Mouse (Mus musculus): Measurements from ENCODE around the gene Sh2d1b2. TPM values are rescaled to one million over a fixed set of nuclear protein-coding genes. Genes with fewer than 3 reads are reported as not detected.
"Not testable (repeated sequence)": the region's sequence is repeated elsewhere in the genome, so short reads cannot be mapped to it uniquely, and the experiment has no call there.

Sh2d1b2 gene
- 0.08 TPM in 1 of 2 replicates, not detected in the other for polyA plus RNA-seq (2015; fragmentation: Nextera tagmentation; extraction: Ambion mirVana)

DNA sequence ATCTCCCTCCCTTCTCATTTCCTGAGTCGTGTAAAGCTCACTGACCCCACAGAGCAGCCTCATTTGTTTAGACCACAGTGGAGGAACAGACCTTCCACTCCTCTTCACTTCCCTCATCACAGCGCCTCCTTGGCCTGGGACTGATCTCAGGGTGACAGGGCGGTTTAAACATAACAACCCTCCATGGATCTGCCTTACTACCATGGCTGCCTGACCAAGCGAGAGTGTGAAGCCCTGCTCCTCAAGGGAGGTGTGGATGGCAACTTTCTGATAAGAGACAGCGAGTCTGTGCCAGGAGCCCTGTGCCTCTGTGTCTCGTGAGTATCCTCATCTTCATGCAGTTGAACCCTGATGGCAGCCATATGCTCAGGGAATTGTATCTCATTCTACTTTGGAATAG is at the start of gene Sh2d1b2:
Gene Sh2d1b2, plus strand, starts transcription at position 62 of the 400 bp plus-strand sequence.
- H3K9me3 ChIP-seq (ENCODE audit: control insufficient read depth, low read length); H3K9ac ChIP-seq (replicated peaks; ENCODE audit: low read depth, low read length); H3K4me3 ChIP-seq (replicated peaks; ENCODE audit: low read length); H3K27ac ChIP-seq (ENCODE audit: low read length); H3K4me2 ChIP-seq (ENCODE audit: low read length); ATAC-seq; H3K4me1 ChIP-seq (replicated peaks; ENCODE audit: control insufficient read depth, insufficient read depth, low read length); H3K27me3 ChIP-seq (replicated peaks; ENCODE audit: control insufficient read depth, insufficient read depth, low read length); H3K36me3 ChIP-seq (ENCODE audit: control insufficient read depth, insufficient read depth): not testable (repeated sequence)
- WGBS: 82% methylated on average over 5 of the region's 6 CpGs

DNA sequence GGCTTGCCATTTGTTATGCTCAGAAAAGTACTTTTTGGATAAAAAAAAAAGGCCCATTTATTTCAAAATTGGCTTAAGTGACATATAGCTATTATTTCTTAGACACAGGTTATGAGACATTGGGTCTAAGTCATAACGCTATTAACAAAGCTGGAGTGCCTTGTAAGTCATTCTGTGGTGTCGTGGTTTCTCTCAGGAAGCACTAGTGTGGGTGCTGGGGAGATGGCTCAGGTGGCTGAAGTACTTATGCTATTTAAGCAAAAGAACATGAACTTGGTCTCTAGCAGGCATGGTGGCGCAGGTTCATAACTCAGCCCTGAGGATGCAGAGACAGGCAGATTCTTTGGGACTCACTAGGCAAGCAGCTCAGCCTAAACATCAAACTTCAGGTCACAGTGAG is 47.4 kb upstream of the Sh2d1b2 start:
- WGBS: 93% methylated on average over 3 of the region's 3 CpGs
- Histone ChIP-seq H3K4me3 (replicated peaks; ENCODE audit: low read length) (no peak overlapping the region), H3K4me2 (ENCODE audit: low read length) (no peak overlapping the region), H3K9me3 (ENCODE audit: control insufficient read depth, low read length) (no peaks in the 10 kb centered on the region), H3K27ac (ENCODE audit: low read length) (no peak overlapping the region), H3K9ac (replicated peaks; ENCODE audit: low read depth, low read length) (no peak overlapping the region), H3K36me3 (ENCODE audit: control insufficient read depth, insufficient read depth) (no peaks in the 10 kb centered on the region), H3K4me1 (replicated peaks; ENCODE audit: control insufficient read depth, insufficient read depth, low read length) (no peaks in the 10 kb centered on the region), H3K27me3 (replicated peaks; ENCODE audit: control insufficient read depth, insufficient read depth, low read length) (no peaks in the 10 kb centered on the region)
- no peak for ATAC-seq

DNA sequence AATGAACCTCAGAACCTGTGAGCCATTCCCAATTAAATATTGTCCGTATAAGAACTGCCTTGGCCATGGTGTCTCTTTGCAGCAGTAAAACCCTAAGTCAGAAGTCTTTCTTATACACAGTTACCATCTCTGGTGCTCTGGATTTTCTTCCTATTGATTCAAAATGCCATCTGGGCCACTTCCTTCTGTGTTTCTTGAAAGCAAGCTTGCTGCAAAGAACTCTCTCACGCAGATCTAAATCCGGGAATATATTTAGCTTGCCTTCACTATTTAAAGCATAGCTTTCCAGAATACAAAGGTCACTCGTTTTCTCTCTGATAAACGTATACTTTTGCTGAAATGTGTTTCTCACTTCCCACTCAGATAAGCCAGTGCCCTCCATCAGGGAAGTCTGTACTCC is 46.0 kb upstream of the Sh2d1b2 start:
- ATAC-seq: no peak

DNA sequence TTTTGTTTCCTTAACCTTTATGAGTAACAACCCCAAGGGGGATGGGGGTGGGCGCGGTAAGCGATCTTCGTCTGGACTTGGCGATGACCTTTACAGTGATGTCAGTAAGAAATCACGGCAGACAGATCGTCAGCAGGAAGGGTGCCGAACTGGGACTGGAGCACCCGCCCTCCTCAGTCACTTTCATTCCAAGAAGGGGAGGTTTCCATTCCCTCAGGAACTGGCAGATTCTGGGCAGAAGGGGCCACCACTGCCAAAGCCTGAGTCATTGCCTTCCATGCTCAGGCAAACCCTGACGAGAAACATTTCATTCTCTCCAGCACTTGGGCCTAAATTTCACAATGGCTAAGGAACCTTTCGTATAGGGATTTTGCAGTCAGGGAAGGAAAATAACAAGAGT is 43.9 kb upstream of the Sh2d1b2 start:
- no peaks in the 10 kb centered on the region for H3K27me3 ChIP-seq (replicated peaks; ENCODE audit: control insufficient read depth, insufficient read depth, low read length)
- ATAC-seq: no peak
- H3K4me3 ChIP-seq (replicated peaks; ENCODE audit: low read length): no peak overlapping the region
- H3K9ac ChIP-seq (replicated peaks; ENCODE audit: low read depth, low read length): no peak overlapping the region
- H3K9me3 ChIP-seq (ENCODE audit: control insufficient read depth, low read length): no peaks in the 10 kb centered on the region
- H3K36me3 ChIP-seq (ENCODE audit: control insufficient read depth, insufficient read depth): peaks cover 6% of the 10 kb centered on the region; the same call in 1 of the 2 replicates
- 76% methylated on average over 11 of the region's 11 CpGs for WGBS
- no peak overlapping the region for H3K27ac ChIP-seq (ENCODE audit: low read length)
- no peak overlapping the region for H3K4me2 ChIP-seq (ENCODE audit: low read length)
- H3K4me1 ChIP-seq (replicated peaks; ENCODE audit: control insufficient read depth, insufficient read depth, low read length): no peaks in the 10 kb centered on the region

More for the DNA sequence above, 46.0 kb upstream of the Sh2d1b2 start:
- no peaks in the 10 kb centered on the region for H3K36me3 ChIP-seq (ENCODE audit: control insufficient read depth, insufficient read depth)
- H3K9me3 ChIP-seq (ENCODE audit: control insufficient read depth, low read length): no peaks in the 10 kb centered on the region
- 84% methylated on average over 5 of the region's 5 CpGs for WGBS
- H3K9ac ChIP-seq (replicated peaks; ENCODE audit: low read depth, low read length): no peak overlapping the region
- H3K27ac ChIP-seq (ENCODE audit: low read length): no peak overlapping the region
- no peak overlapping the region for H3K4me3 ChIP-seq (replicated peaks; ENCODE audit: low read length)
- no peaks in the 10 kb centered on the region for H3K27me3 ChIP-seq (replicated peaks; ENCODE audit: control insufficient read depth, insufficient read depth, low read length)
- no peak overlapping the region for H3K4me2 ChIP-seq (ENCODE audit: low read length)
- H3K4me1 ChIP-seq (replicated peaks; ENCODE audit: control insufficient read depth, insufficient read depth, low read length): no peaks in the 10 kb centered on the region

GRCm38 (mm10) chr1:170190225-170190624 is 42.3 kb upstream of the Sh2d1b2 start:
- no peak overlapping the region for H3K9ac ChIP-seq (replicated peaks; ENCODE audit: low read depth, low read length)
- no peak for ATAC-seq
- no peaks in the 10 kb centered on the region for H3K4me1 ChIP-seq (replicated peaks; ENCODE audit: control insufficient read depth, insufficient read depth, low read length)
- H3K9me3 ChIP-seq (ENCODE audit: control insufficient read depth, low read length): no peaks in the 10 kb centered on the region
- no peak overlapping the region for H3K4me3 ChIP-seq (replicated peaks; ENCODE audit: low read length)
- H3K27me3 ChIP-seq (replicated peaks; ENCODE audit: control insufficient read depth, insufficient read depth, low read length): no peaks in the 10 kb centered on the region
- H3K27ac ChIP-seq (ENCODE audit: low read length): no peak overlapping the region
- H3K36me3 ChIP-seq (ENCODE audit: control insufficient read depth, insufficient read depth): peaks cover 8% of the 10 kb centered on the region; the same call in 1 of the 2 replicates
- WGBS: 82% methylated on average over 4 of the region's 4 CpGs
- no peak overlapping the region for H3K4me2 ChIP-seq (ENCODE audit: low read length)

DNA sequence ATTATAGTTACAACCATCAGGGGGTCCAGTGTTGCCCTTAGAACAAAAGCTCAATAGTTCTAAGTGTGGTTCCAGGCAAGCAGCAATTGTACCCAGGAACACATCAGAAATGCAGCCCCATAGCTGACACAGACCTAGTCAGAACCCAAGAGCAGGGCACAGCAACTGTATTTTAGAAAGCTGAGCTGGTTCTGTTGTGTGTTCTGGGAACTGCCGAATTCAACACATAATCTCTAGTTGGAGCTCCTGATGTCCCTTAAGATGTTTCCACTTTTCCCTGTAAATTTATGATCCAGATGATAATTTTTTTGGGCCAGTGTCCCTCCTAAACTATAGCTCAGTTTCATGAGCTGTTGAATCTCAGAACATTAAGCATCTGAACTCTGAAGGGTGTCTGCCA is 40.6 kb upstream of the Sh2d1b2 start:
- Histone ChIP-seq H3K27me3 (replicated peaks; ENCODE audit: control insufficient read depth, insufficient read depth, low read length) (no peaks in the 10 kb centered on the region), H3K9me3 (ENCODE audit: control insufficient read depth, low read length) (no peaks in the 10 kb centered on the region), H3K4me1 (replicated peaks; ENCODE audit: control insufficient read depth, insufficient read depth, low read length) (no peaks in the 10 kb centered on the region), H3K27ac (ENCODE audit: low read length) (no peak overlapping the region), H3K4me2 (ENCODE audit: low read length) (no peak overlapping the region), H3K9ac (replicated peaks; ENCODE audit: low read depth, low read length) (no peak overlapping the region), H3K36me3 (ENCODE audit: control insufficient read depth, insufficient read depth) (peaks cover 13% of the 10 kb centered on the region; the same call in 1 of the 2 replicates), H3K4me3 (replicated peaks; ENCODE audit: low read length) (no peak overlapping the region)
- 100% methylated on average over 1 of the region's 1 CpGs for WGBS
- ATAC-seq: no peak

GRCm38 (mm10) chr1:170196211-170196610 is 36.3 kb upstream of the Sh2d1b2 start:
- Histone ChIP-seq H3K4me1 (replicated peaks; ENCODE audit: control insufficient read depth, insufficient read depth, low read length) (no peaks in the 10 kb centered on the region), H3K4me2 (ENCODE audit: low read length) (no peak overlapping the region), H3K27me3 (replicated peaks; ENCODE audit: control insufficient read depth, insufficient read depth, low read length) (no peaks in the 10 kb centered on the region), H3K36me3 (ENCODE audit: control insufficient read depth, insufficient read depth) (peaks cover 35% of the 10 kb centered on the region), H3K9me3 (ENCODE audit: control insufficient read depth, low read length) (no peaks in the 10 kb centered on the region), H3K9ac (replicated peaks; ENCODE audit: low read depth, low read length) (no peak overlapping the region), H3K4me3 (replicated peaks; ENCODE audit: low read length) (no peak overlapping the region), H3K27ac (ENCODE audit: low read length) (no peak overlapping the region)
- WGBS: 96% methylated on average over 8 of the region's 8 CpGs
- ATAC-seq: no peak

- WGBS: 74% methylated on average over 3 of the region's 3 CpGs
- Histone ChIP-seq H3K9ac (replicated peaks; ENCODE audit: low read depth, low read length) (no peak overlapping the region), H3K27ac (ENCODE audit: low read length) (no peak overlapping the region), H3K4me1 (replicated peaks; ENCODE audit: control insufficient read depth, insufficient read depth, low read length) (no peaks in the 10 kb centered on the region), H3K4me3 (replicated peaks; ENCODE audit: low read length) (no peak overlapping the region), H3K36me3 (ENCODE audit: control insufficient read depth, insufficient read depth) (peaks cover 29% of the 10 kb centered on the region), H3K27me3 (replicated peaks; ENCODE audit: control insufficient read depth, insufficient read depth, low read length) (no peaks in the 10 kb centered on the region), H3K4me2 (ENCODE audit: low read length) (no peak overlapping the region), H3K9me3 (ENCODE audit: control insufficient read depth, low read length) (no peaks in the 10 kb centered on the region)
- ATAC-seq: no peak
Measured at GRCm38 (mm10) chr1:170200379-170200778, 32.2 kb upstream of the Sh2d1b2 start.

GRCm38 (mm10) chr1:170206395-170206794 is 26.2 kb upstream of the Sh2d1b2 start:
- Histone ChIP-seq H3K4me3 (replicated peaks; ENCODE audit: low read length) (no peak overlapping the region), H3K27me3 (replicated peaks; ENCODE audit: control insufficient read depth, insufficient read depth, low read length) (no peaks in the 10 kb centered on the region), H3K4me2 (ENCODE audit: low read length) (no peak overlapping the region), H3K27ac (ENCODE audit: low read length) (no peak overlapping the region), H3K9me3 (ENCODE audit: control insufficient read depth, low read length) (no peaks in the 10 kb centered on the region), H3K36me3 (ENCODE audit: control insufficient read depth, insufficient read depth) (peaks cover 24% of the 10 kb centered on the region), H3K9ac (replicated peaks; ENCODE audit: low read depth, low read length) (no peak overlapping the region), H3K4me1 (replicated peaks; ENCODE audit: control insufficient read depth, insufficient read depth, low read length) (no peaks in the 10 kb centered on the region)
- ATAC-seq: no peak
- WGBS: 95% methylated on average over 6 of the region's 6 CpGs

All from forebrain, embryonic 16.5 days (tissue).